Mouse (Mus musculus): ENCODE data around the gene Cpne2. TPM values are rescaled to one million over a fixed set of nuclear protein-coding genes. Genes with fewer than 3 reads are reported as not detected.
A peak's percentile ranks its signal among the peaks of the same experiment; 100 is the strongest.

Cpne2 gene
- polyA plus RNA-seq, 1 experiment from 2014 or later, result 11.2 TPM

- H3K4me3 ChIP-seq (ENCODE audit: low read depth, low read length), result no peak overlapping the region
- H3K4me1 ChIP-seq (ENCODE audit: control insufficient read depth, insufficient read depth, low read length), result no peaks in the 10 kb centered on the region; the same call in 1 of the 2 replicates
- no peak overlapping the region for H3K9ac ChIP-seq (ENCODE audit: low read length)
- no peaks in the 10 kb centered on the region for H3K36me3 ChIP-seq (ENCODE audit: control insufficient read depth, insufficient read depth, low read length)
- H3K27me3 ChIP-seq (ENCODE audit: control insufficient read depth, insufficient read depth, low read length), result peaks cover 27% of the 10 kb centered on the region
- H3K27ac ChIP-seq (ENCODE audit: low read depth, low read length), result no peak overlapping the region
- no peak for ATAC-seq (ENCODE audit: insufficient read depth, low FRiP score, low TSS enrichment)
- no peak overlapping the region for H3K4me2 ChIP-seq (ENCODE audit: low read depth)
- WGBS, result 75% methylated on average over 4 of the region's 4 CpGs
- H3K9me3 ChIP-seq (ENCODE audit: control insufficient read depth, low read length), result no peaks in the 10 kb centered on the region
- DNase-seq (ENCODE audit: low spot score), result no peak
Measured at GRCm38 (mm10) chr8:94529875-94530274, 2.9 kb upstream of the Cpne2 start.

GRCm38 (mm10) chr8:94530643-94531042 is 2.1 kb upstream of the Cpne2 start:
- peaks cover 27% of the 10 kb centered on the region for H3K27me3 ChIP-seq (ENCODE audit: control insufficient read depth, insufficient read depth, low read length)
- H3K4me1 ChIP-seq (ENCODE audit: control insufficient read depth, insufficient read depth, low read length), result no peaks in the 10 kb centered on the region; the same call in 1 of the 2 replicates
- no peak overlapping the region for H3K4me2 ChIP-seq (ENCODE audit: low read depth)
- no peak overlapping the region for H3K4me3 ChIP-seq (ENCODE audit: low read depth, low read length)
- ATAC-seq (ENCODE audit: insufficient read depth, low FRiP score, low TSS enrichment) (no peak), DNase-seq (ENCODE audit: low spot score) (no peak)
- WGBS, result 90% methylated on average over 4 of the region's 4 CpGs
- no peak overlapping the region for H3K27ac ChIP-seq (ENCODE audit: low read depth, low read length)
- H3K36me3 ChIP-seq (ENCODE audit: control insufficient read depth, insufficient read depth, low read length), result no peaks in the 10 kb centered on the region
- no peaks in the 10 kb centered on the region for H3K9me3 ChIP-seq (ENCODE audit: control insufficient read depth, low read length)
- no peak overlapping the region for H3K9ac ChIP-seq (ENCODE audit: low read length)

- DNase-seq (ENCODE audit: low spot score) (peak; percentile 37), ATAC-seq (ENCODE audit: insufficient read depth, low FRiP score, low TSS enrichment) (no peak)
- Histone ChIP-seq H3K27ac (ENCODE audit: low read depth, low read length) (no peak overlapping the region), H3K9me3 (ENCODE audit: control insufficient read depth, low read length) (no peaks in the 10 kb centered on the region), H3K27me3 (ENCODE audit: control insufficient read depth, insufficient read depth, low read length) (peaks cover 27% of the 10 kb centered on the region), H3K4me3 (ENCODE audit: low read depth, low read length) (peak overlapping the region; percentile 62), H3K4me2 (ENCODE audit: low read depth) (peak overlapping the region; percentile 93), H3K36me3 (ENCODE audit: control insufficient read depth, insufficient read depth, low read length) (no peaks in the 10 kb centered on the region), H3K4me1 (ENCODE audit: control insufficient read depth, insufficient read depth, low read length) (no peaks in the 10 kb centered on the region; the same call in 1 of the 2 replicates), H3K9ac (ENCODE audit: low read length) (no peak overlapping the region)
- 2% methylated on average over 8 of the region's 8 CpGs for WGBS
Measured at GRCm38 (mm10) chr8:94532000-94532399, 790 bp upstream of the Cpne2 start.

GRCm38 (mm10) chr8:94532525-94532872 is 291 bp upstream of the Cpne2 start:
- peak; percentile 10; the same call in 1 of the 2 replicates for ATAC-seq (ENCODE audit: insufficient read depth, low FRiP score, low TSS enrichment)
- Histone ChIP-seq H3K27me3 (ENCODE audit: control insufficient read depth, insufficient read depth, low read length) (peaks cover 27% of the 10 kb centered on the region), H3K4me1 (ENCODE audit: control insufficient read depth, insufficient read depth, low read length) (no peaks in the 10 kb centered on the region; the same call in 1 of the 2 replicates)

DNA sequence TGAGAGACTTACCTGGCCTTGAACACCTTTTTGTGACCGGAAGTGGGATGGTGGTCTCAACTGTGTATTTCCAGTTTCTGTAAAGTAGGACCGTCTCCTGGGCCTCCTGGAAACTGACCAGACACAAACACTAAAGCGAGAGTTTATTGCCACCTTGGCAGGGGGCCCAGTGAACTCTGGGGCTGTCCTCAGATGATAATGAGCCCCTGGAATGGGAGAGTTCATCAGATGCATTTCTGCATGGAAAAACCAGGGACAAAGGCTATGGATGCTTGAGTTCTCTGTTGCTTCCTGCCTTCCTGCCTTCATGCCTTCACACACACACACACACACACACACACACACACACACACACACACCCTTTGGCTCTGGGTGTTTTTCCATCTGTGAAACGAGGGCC is 1.8 kb downstream of the Cpne2 start:
- 22% methylated on average over 4 of the region's 4 CpGs for WGBS
- H3K9me3 ChIP-seq (ENCODE audit: control insufficient read depth, low read length), result no peaks in the 10 kb centered on the region
- H3K9ac ChIP-seq (ENCODE audit: low read length), result no peak overlapping the region
- DNase-seq (ENCODE audit: low spot score) (no peak), ATAC-seq (ENCODE audit: insufficient read depth, low FRiP score, low TSS enrichment) (no peak)
- H3K4me3 ChIP-seq (ENCODE audit: low read depth, low read length), result no peak overlapping the region
- no peak overlapping the region for H3K4me2 ChIP-seq (ENCODE audit: low read depth)
- H3K27ac ChIP-seq (ENCODE audit: low read depth, low read length), result no peak overlapping the region
- no peaks in the 10 kb centered on the region for H3K36me3 ChIP-seq (ENCODE audit: control insufficient read depth, insufficient read depth, low read length)
- H3K27me3 ChIP-seq (ENCODE audit: control insufficient read depth, insufficient read depth, low read length), result peaks cover 27% of the 10 kb centered on the region
- no peaks in the 10 kb centered on the region; the same call in 1 of the 2 replicates for H3K4me1 ChIP-seq (ENCODE audit: control insufficient read depth, insufficient read depth, low read length)

More at GRCm38 (mm10) chr8:94532525-94532872, 291 bp upstream of the Cpne2 start:
- Histone ChIP-seq H3K9ac (ENCODE audit: low read length) (peak overlapping the region; percentile 63), H3K36me3 (ENCODE audit: control insufficient read depth, insufficient read depth, low read length) (no peaks in the 10 kb centered on the region), H3K27ac (ENCODE audit: low read depth, low read length) (no peak overlapping the region), H3K4me3 (ENCODE audit: low read depth, low read length) (peak overlapping the region; percentile 62), H3K4me2 (ENCODE audit: low read depth) (peak overlapping the region; percentile 93), H3K9me3 (ENCODE audit: control insufficient read depth, low read length) (no peaks in the 10 kb centered on the region)
- DNase-seq (ENCODE audit: low spot score), result no peak
- WGBS, result under 1% methylated on average over 29 of the region's 34 CpGs

GRCm38 (mm10) chr8:94535631-94536030 is 2.8 kb downstream of the Cpne2 start:
- ATAC-seq (ENCODE audit: insufficient read depth, low FRiP score, low TSS enrichment), result no peak
- DNase-seq (ENCODE audit: low spot score), result no peak
- Histone ChIP-seq H3K36me3 (ENCODE audit: control insufficient read depth, insufficient read depth, low read length) (no peaks in the 10 kb centered on the region), H3K4me1 (ENCODE audit: control insufficient read depth, insufficient read depth, low read length) (no peaks in the 10 kb centered on the region; the same call in 1 of the 2 replicates), H3K4me3 (ENCODE audit: low read depth, low read length) (no peak overlapping the region), H3K4me2 (ENCODE audit: low read depth) (no peak overlapping the region), H3K27me3 (ENCODE audit: control insufficient read depth, insufficient read depth, low read length) (peaks cover 27% of the 10 kb centered on the region), H3K27ac (ENCODE audit: low read depth, low read length) (no peak overlapping the region), H3K9me3 (ENCODE audit: control insufficient read depth, low read length) (no peaks in the 10 kb centered on the region), H3K9ac (ENCODE audit: low read length) (no peak overlapping the region)
- 85% methylated on average over 7 of the region's 7 CpGs for WGBS

GRCm38 (mm10) chr8:94537456-94537855 is 4.7 kb downstream of the Cpne2 start:
- ATAC-seq (ENCODE audit: insufficient read depth, low FRiP score, low TSS enrichment), result no peak
- no peak overlapping the region for H3K4me2 ChIP-seq (ENCODE audit: low read depth)
- no peaks in the 10 kb centered on the region for H3K36me3 ChIP-seq (ENCODE audit: control insufficient read depth, insufficient read depth, low read length)
- peaks cover 21% of the 10 kb centered on the region for H3K27me3 ChIP-seq (ENCODE audit: control insufficient read depth, insufficient read depth, low read length)
- no peak overlapping the region for H3K4me3 ChIP-seq (ENCODE audit: low read depth, low read length)
- H3K27ac ChIP-seq (ENCODE audit: low read depth, low read length), result no peak overlapping the region
- 89% methylated on average over 2 of the region's 2 CpGs for WGBS
- no peak overlapping the region for H3K9ac ChIP-seq (ENCODE audit: low read length)
- DNase-seq (ENCODE audit: low spot score), result no peak
- no peaks in the 10 kb centered on the region for H3K9me3 ChIP-seq (ENCODE audit: control insufficient read depth, low read length)
- no peaks in the 10 kb centered on the region; the same call in 1 of the 2 replicates for H3K4me1 ChIP-seq (ENCODE audit: control insufficient read depth, insufficient read depth, low read length)

DNA sequence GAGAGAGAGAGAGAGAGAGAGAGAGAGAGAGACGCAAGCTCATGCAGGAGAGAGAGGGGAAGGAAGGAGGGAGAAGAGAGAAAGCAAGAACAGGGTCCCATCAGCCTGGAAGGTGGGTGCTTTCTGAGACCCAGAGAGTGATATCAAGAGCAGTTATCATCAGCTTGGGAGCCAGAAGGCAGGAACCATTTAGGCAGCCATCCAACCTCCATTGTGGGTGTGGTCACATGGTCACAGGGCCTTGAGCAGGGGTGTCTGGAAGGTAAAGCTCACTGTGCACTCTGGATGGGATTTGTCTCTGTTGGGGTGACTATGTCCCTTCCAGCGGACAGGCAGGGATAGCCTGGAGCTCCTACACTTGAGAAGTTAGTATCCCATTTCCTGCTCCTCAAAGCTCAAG is 7.2 kb downstream of the Cpne2 start:
- Histone ChIP-seq H3K4me3 (ENCODE audit: low read depth, low read length) (no peak overlapping the region), H3K27ac (ENCODE audit: low read depth, low read length) (no peak overlapping the region), H3K36me3 (ENCODE audit: control insufficient read depth, insufficient read depth, low read length) (no peaks in the 10 kb centered on the region), H3K4me1 (ENCODE audit: control insufficient read depth, insufficient read depth, low read length) (no peaks in the 10 kb centered on the region), H3K4me2 (ENCODE audit: low read depth) (no peak overlapping the region), H3K9ac (ENCODE audit: low read length) (no peak overlapping the region), H3K9me3 (ENCODE audit: control insufficient read depth, low read length) (no peaks in the 10 kb centered on the region), H3K27me3 (ENCODE audit: control insufficient read depth, insufficient read depth, low read length) (no peaks in the 10 kb centered on the region)
- ATAC-seq (ENCODE audit: insufficient read depth, low FRiP score, low TSS enrichment) (no peak), DNase-seq (ENCODE audit: low spot score) (no peak)
- WGBS, result 93% methylated on average over 2 of the region's 2 CpGs

DNA sequence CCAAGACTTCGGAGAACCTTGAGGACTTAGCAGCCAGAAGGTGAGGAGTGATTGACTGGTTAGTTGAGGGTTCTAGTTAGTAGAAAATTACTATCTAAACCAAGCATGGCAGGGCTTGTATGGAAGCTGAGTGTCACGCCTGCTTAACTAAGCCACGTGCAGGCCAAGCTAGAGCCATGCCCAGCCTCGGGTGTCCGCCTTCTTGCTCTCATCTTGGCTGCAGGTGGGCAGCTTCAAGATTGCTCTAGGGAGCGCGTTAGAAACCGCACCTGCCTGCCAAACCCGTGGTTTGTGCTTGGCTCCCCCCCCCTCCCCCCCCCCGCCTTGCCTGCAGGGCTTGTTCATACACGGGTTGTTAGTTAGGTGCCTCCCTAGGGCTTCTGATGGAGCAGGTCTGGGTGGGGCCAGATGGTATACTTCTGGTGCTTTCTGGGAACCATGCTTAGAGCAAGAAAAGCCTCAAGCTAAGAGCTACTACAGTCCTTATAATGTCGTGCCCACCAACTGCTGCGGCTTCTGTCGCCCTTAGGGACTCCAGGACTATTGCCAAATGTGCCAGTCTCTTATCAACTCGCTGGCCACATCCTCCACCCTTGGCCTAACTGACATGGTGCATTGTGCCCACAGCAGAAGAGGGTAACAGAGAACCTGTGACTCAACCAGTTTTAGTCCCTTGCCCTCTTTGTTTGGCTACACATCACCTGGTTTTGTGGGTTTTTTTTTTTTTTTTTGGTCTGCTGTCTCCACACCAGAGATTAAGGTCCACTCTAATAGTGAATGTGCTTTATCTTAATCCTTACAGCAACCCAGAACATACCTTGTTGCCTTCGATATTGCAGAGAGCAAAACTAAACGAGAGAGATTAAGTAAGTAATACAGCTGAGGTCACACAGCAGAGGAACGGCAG is 8.4 kb downstream of the Cpne2 start:
- Histone ChIP-seq H3K4me2 (ENCODE audit: low read depth) (no peak overlapping the region), H3K9me3 (ENCODE audit: control insufficient read depth, low read length) (no peaks in the 10 kb centered on the region), H3K9ac (ENCODE audit: low read length) (no peak overlapping the region), H3K27ac (ENCODE audit: low read depth, low read length) (no peak overlapping the region), H3K27me3 (ENCODE audit: control insufficient read depth, insufficient read depth, low read length) (no peaks in the 10 kb centered on the region), H3K4me3 (ENCODE audit: low read depth, low read length) (no peak overlapping the region), H3K4me1 (ENCODE audit: control insufficient read depth, insufficient read depth, low read length) (no peaks in the 10 kb centered on the region), H3K36me3 (ENCODE audit: control insufficient read depth, insufficient read depth, low read length) (no peaks in the 10 kb centered on the region)
- ATAC-seq (ENCODE audit: insufficient read depth, low FRiP score, low TSS enrichment), result no peak
- no peak for DNase-seq (ENCODE audit: low spot score)
- WGBS, result 85% methylated on average over 17 of the region's 18 CpGs

Data from neural tube, embryonic 11.5 days (tissue).